Mouse (Mus musculus) mouse trophoblast stem cell (cell line): ENCODE measurements around the gene Krtap5-2.
"Not testable (repeated sequence)": the region's sequence is repeated elsewhere in the genome, so short reads cannot be mapped to it uniquely, and the experiment has no call there.

Source experiments
- in situ Hi-C, 2 experiments: fragments of 300-500 bp; cut with MseI, MboI; formaldehyde crosslinking; loops; 2 replicates in 1 of 2; 3 replicates in 1 of 2; pipeline ENCODE4 v1.15.1; 2025

Krtap5-2 gene

GRCm38 (mm10) chr7:142140696-142141095, 35.1 kb downstream of the Krtap5-2 start:
- in situ Hi-C loops, result loop anchor here in 1 of 2 experiments (10.0 kb wide), 1 partner anchor 104 kb away; the partner anchor contains the start of gene Gm40460

GRCm38 (mm10) chr7:142135934-142136333, 39.9 kb downstream of the Krtap5-2 start, which contains the start of gene Gm39115:
Gm39115 (minus strand) TSS chr7:142136034.
- in situ Hi-C loops, result not testable (repeated sequence)

- in situ Hi-C loops, result no loop called here
Measured at GRCm38 (mm10) chr7:142134206-142134995, 41.4 kb downstream of the Krtap5-2 start.

GRCm38 (mm10) chr7:142128843-142129242, 47.0 kb downstream of the Krtap5-2 start:
- in situ Hi-C loops, result no loop called here
